Comparison of ENCODE assay signal across 7 mouse cellular contexts in the genomic region with DNA sequence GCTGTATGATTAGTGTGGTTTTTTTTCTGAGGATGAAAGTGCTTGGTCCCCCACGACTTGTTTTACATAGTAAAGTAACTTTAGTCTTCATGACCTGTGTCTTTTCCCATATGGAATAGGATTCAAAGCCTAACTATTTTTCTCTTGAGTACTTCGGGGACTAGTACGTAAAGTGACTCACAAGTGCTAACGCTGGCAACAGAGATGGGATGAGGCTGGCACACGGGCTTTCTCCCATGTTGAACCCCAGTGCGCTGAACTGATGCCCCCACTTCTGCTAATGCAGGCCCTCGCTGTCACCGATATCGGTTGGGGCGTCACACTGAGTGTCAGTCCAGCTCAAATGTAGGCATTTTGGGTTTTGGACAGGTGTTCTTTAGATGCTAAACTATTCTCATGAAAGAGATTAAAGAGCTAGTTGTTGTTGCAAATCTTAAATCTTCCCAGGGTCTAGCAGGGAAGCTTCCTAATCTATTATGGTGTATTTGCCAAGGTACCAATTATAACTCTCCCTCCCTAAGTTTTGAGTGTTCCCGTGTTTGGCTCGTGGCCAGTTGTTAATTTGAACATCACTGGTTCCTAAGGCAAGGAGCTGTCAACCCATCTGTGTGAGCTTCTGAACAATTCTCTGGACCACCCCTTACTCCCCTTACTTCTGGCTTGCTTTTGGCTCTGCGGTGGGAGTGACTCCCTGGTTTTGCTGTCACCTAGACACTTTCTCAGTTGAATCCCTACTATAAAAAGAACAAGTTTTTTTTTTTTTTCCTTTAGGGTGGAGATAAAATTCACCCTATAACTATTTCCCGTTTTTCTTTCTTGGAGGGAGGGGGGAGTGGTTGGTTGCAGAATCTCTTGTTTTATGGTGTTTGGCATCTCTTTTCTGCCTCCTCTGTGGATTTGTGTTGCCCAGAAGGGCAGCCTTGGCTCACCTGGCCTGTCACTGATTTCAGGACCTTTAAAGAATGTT. TPM values are rescaled to one million over a fixed set of nuclear protein-coding genes. Genes with fewer than 3 reads are reported as not detected.
DNase-seq lines count a peak whose midpoint lies in the region; ATAC-seq lines count a peak whose summit lies in the region.

No protein-coding gene starts in this region.

- H3K27ac ChIP-seq in heart, embryonic 16.5 days (ENCODE audit: low read length): peak overlapping the region; percentile 32; the same call in 1 of the 2 replicates
- no peak overlapping the region for H3K27ac ChIP-seq in liver, embryonic 16.5 days (ENCODE audit: low read length)

- 51% methylated on average over 14 of the region's 14 CpGs for WGBS in heart, embryonic 16.5 days
- WGBS in liver, embryonic 16.5 days (ENCODE audit: insufficient replicate concordance): 62% methylated on average over 14 of the region's 14 CpGs

- H3K4me3 ChIP-seq in heart, embryonic 16.5 days (ENCODE audit: low read length): peak overlapping the region; percentile 93
- H3K4me3 ChIP-seq in liver, embryonic 16.5 days (ENCODE audit: low read depth, low read length): peak overlapping the region; percentile 91; the same call in 1 of the 2 replicates

- DNase-seq in 3134 (ENCODE audit: extremely low read depth, insufficient read length, low spot score) (peak; percentile 54), NIH3T3 (ENCODE audit: low read depth) (peak; percentile 48)
- DNase-seq in thymus, postnatal 4 days: no peak
- no peak for DNase-seq in kidney, postnatal 10 days
- no peak for DNase-seq in urinary bladder, postnatal 36 days (ENCODE audit: low spot score in 2 of 2)

- no peaks in the 10 kb centered on the region for H3K27me3 ChIP-seq in heart, embryonic 16.5 days (ENCODE audit: control insufficient read depth, insufficient read depth, low read length)
- no peaks in the 10 kb centered on the region for H3K27me3 ChIP-seq in liver, embryonic 16.5 days (ENCODE audit: control insufficient read depth, insufficient read depth, low read depth, low read length)

- no peak for ATAC-seq in heart, embryonic 16.5 days (replicated peaks; ENCODE audit: extremely low read depth, insufficient read depth, low FRiP score)
- no peak for ATAC-seq in liver, embryonic 16.5 days (ENCODE audit: low read depth)

- H3K9me3 ChIP-seq in heart, embryonic 16.5 days (replicated peaks; ENCODE audit: control insufficient read depth, low read length): no peaks in the 10 kb centered on the region
- H3K9me3 ChIP-seq in liver, embryonic 16.5 days (replicated peaks; ENCODE audit: control insufficient read depth, low read length): no peaks in the 10 kb centered on the region

- H3K36me3 ChIP-seq in heart, embryonic 16.5 days (ENCODE audit: control insufficient read depth, insufficient read depth): no peaks in the 10 kb centered on the region
- H3K36me3 ChIP-seq in liver, embryonic 16.5 days (ENCODE audit: control insufficient read depth, insufficient read depth): no peaks in the 10 kb centered on the region

- peaks cover 59% of the 10 kb centered on the region for H3K4me1 ChIP-seq in heart, embryonic 16.5 days (ENCODE audit: control insufficient read depth, insufficient read depth, low read length)
- peaks cover 48% of the 10 kb centered on the region for H3K4me1 ChIP-seq in liver, embryonic 16.5 days (ENCODE audit: control insufficient read depth, low read depth, low read length)

- peak overlapping the region; percentile 97 for H3K9ac ChIP-seq in heart, embryonic 16.5 days (ENCODE audit: low read length)
- H3K9ac ChIP-seq in liver, embryonic 16.5 days (ENCODE audit: low read depth, low read length): no peak overlapping the region; the same call in 1 of the 2 replicates

- peak overlapping the region; percentile 73 for H3K4me2 ChIP-seq in heart, embryonic 16.5 days (ENCODE audit: low read depth, low read length)
- peak overlapping the region; percentile 99 for H3K4me2 ChIP-seq in liver, embryonic 16.5 days (ENCODE audit: low read depth, low read length)

RNA-seq across cellular contexts. Expression of a gene that starts 2.2 kb away (rescaled TPM):
- polyA plus RNA-seq in heart, embryonic 16.5 days (2015; fragmentation: Nextera tagmentation; extraction: Ambion mirVana): 10.5 and 13.6 TPM in 2 replicates
- 7.2 and 7.9 TPM in 2 replicates for polyA plus RNA-seq in liver, embryonic 16.5 days (2015; fragmentation: Nextera tagmentation; extraction: Ambion mirVana)

Comparison
In these comparisons a context has a peak if more than half of its experiments do, and no peak if none do; other contexts are left out.
1. DNase-seq: peak in 3134 (single experiment) and NIH3T3 (single experiment); none in thymus, postnatal 4 days (single experiment), kidney, postnatal 10 days (single experiment) and urinary bladder, postnatal 36 days (0 of 2).